Mouse (Mus musculus) heart, postnatal 0 days (tissue): Measurements from ENCODE around the gene Ppt2.

Experiments
- CTCF ChIP-seq: IDR thresholded peaks from 2 replicates; pipeline ENCODE4 v1.5.1; 2016; ENCODE audit warnings: antibody characterized with exemption, control low read depth, low read depth
- EP300 ChIP-seq: IDR thresholded peaks from 2 replicates; pipeline ENCODE4 v1.6.1; 2016; ENCODE audit warnings: antibody characterized with exemption, low read depth

GRCm38 (mm10) chr17:34596098-34596497 lies 32.2 kb downstream of the Ppt2 start:
- no peak for TF ChIP-seq CTCF
- TF ChIP-seq EP300: no peak
